Comparison of ENCODE assay signal across 36 mouse cellular contexts in the genomic region with DNA sequence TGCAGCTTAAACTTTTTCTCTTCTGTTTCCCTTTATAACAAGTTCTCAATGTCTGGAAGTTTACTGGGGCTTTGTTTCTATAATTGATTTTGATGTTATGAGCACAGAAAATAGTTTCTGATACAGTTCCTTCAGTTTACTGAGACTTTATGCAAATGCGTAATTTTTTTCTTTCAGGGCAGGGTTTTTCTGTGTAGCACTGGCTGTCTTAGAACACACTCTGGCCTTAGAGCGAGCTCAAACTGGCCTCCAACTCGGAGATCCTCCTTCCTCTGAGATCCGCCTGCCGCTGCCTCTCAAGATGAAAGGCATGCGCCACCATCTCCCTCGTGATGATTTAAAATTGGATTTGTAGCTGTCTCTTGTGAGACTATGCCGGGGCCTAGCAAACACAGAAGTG. TPM values are rescaled to one million over a fixed set of nuclear protein-coding genes. Genes with fewer than 3 reads are reported as not detected.
"Had no signal": no experiment of that assay in that cellular context is flagged by ENCODE, and none has a peak within 500 bp of the region (broad histone marks: within the 10 kb centered on the region; RNA-seq: fewer than 3 reads in every experiment).

No protein-coding gene starts in this region.

- H3K27ac ChIP-seq: limb, embryonic 10.5 days; limb, embryonic 12.5 days; limb, embryonic 13.5 days; limb, embryonic 15.5 days; liver, embryonic 12.5 days; liver, embryonic 13.5 days; liver, embryonic 14.5 days; liver, embryonic 15.5 days; lung, embryonic 15.5 days; macrophage; midbrain, embryonic 10.5 days; midbrain, embryonic 12.5 days; midbrain, embryonic 13.5 days; midbrain, embryonic 15.5 days; neural tube, embryonic 12.5 days had no signal

- H3K36me3 ChIP-seq: liver, embryonic 12.5 days; liver, embryonic 13.5 days; liver, embryonic 15.5 days; lung, embryonic 15.5 days; midbrain, embryonic 15.5 days had no signal

- H3K4me3 ChIP-seq: limb, embryonic 10.5 days; limb, embryonic 12.5 days; limb, embryonic 13.5 days; limb, embryonic 15.5 days; liver, embryonic 12.5 days; liver, embryonic 13.5 days; liver, embryonic 15.5 days; lung, embryonic 15.5 days; megakaryocyte, embryonic 14.5 days; midbrain, embryonic 10.5 days; midbrain, embryonic 12.5 days; midbrain, embryonic 13.5 days; midbrain, embryonic 15.5 days; myocyte; neural tube, embryonic 12.5 days had no signal

- ATAC-seq: liver, embryonic 12.5 days; liver, postnatal 0 days; lung, postnatal 0 days; midbrain, embryonic 13.5 days; midbrain, embryonic 15.5 days; midbrain, embryonic 16.5 days had no signal

- H3K9ac ChIP-seq: limb, embryonic 12.5 days; limb, embryonic 13.5 days; limb, embryonic 15.5 days; liver, embryonic 12.5 days; liver, embryonic 13.5 days; liver, embryonic 14.5 days; liver, embryonic 15.5 days; liver, postnatal 0 days; lung, embryonic 14.5 days; lung, embryonic 15.5 days; midbrain, embryonic 12.5 days; midbrain, embryonic 13.5 days; midbrain, embryonic 15.5 days; neural tube, embryonic 12.5 days had no signal

- H3K27me3 ChIP-seq: limb, embryonic 12.5 days; limb, embryonic 13.5 days; limb, embryonic 15.5 days; lung, embryonic 15.5 days; midbrain, embryonic 12.5 days; midbrain, embryonic 13.5 days; midbrain, embryonic 15.5 days; neural tube, embryonic 12.5 days had no signal

- H3K9me3 ChIP-seq: limb, embryonic 10.5 days; limb, embryonic 12.5 days; limb, embryonic 13.5 days; limb, embryonic 15.5 days; liver, embryonic 12.5 days; liver, embryonic 13.5 days; liver, embryonic 15.5 days; lung, embryonic 15.5 days; megakaryocyte, embryonic 14.5 days; midbrain, embryonic 10.5 days; midbrain, embryonic 12.5 days; midbrain, embryonic 13.5 days; midbrain, embryonic 15.5 days; neural tube, embryonic 12.5 days had no signal

- H3K4me1 ChIP-seq: limb, embryonic 15.5 days; liver, embryonic 12.5 days; liver, embryonic 13.5 days; liver, embryonic 15.5 days; megakaryocyte, embryonic 14.5 days had no signal

- H3K4me2 ChIP-seq: limb, embryonic 12.5 days; limb, embryonic 13.5 days; limb, embryonic 15.5 days; liver, embryonic 11.5 days; liver, embryonic 12.5 days; liver, embryonic 13.5 days; liver, embryonic 15.5 days; lung, embryonic 14.5 days; lung, embryonic 15.5 days; midbrain, embryonic 11.5 days; midbrain, embryonic 12.5 days; midbrain, embryonic 13.5 days; midbrain, embryonic 15.5 days; neural tube, embryonic 12.5 days had no signal

- DNase-seq: left cerebral cortex, postnatal 4 days; liver; liver, embryonic 13.5 days; liver, postnatal 0 days; lung, adult 18-20 months; lung, adult 2 months; lung, embryonic 14.5 days; lung, postnatal 10 days; lung, postnatal 14 days; lung, postnatal 36 days; lung, postnatal 4 days; midbrain, embryonic 14.5 days had no signal

RNA-seq across cellular contexts. Expression of a gene that starts 6.8 kb away (rescaled TPM):
- total RNA-seq: megakaryocyte progenitor cell, adult 5-6 weeks; megakaryocyte-erythroid progenitor cell, adult 5-6 weeks; monocyte, adult 5-6 weeks had no signal
- polyA plus RNA-seq: liver, adult 2 months; liver, postnatal 0 days; macrophage had no signal
